Mouse (Mus musculus): Measurements from ENCODE around the gene Dazap2. TPM values are rescaled to one million over a fixed set of nuclear protein-coding genes. Genes with fewer than 3 reads are reported as not detected.

Gene Dazap2
- total and polyA plus RNA-seq, 2 experiments from 2014 or later = 92.3 to 162 TPM

- no peaks in the 10 kb centered on the region for H3K9me3 ChIP-seq (ENCODE audit: low read length)
- H3K27ac ChIP-seq (ENCODE audit: low read depth, low read length) = no peak overlapping the region
- H3K4me1 ChIP-seq (ENCODE audit: insufficient read depth) = no peaks in the 10 kb centered on the region
- 7% methylated on average over 11 of the region's 11 CpGs for WGBS
- no peaks in the 10 kb centered on the region for H3K27me3 ChIP-seq (ENCODE audit: insufficient read depth, low read length)
- H3K9ac ChIP-seq = no peak overlapping the region
- ATAC-seq (no peak), DNase-seq (no peak)
- H3K36me3 ChIP-seq (ENCODE audit: insufficient read depth) = no peaks in the 10 kb centered on the region
- no peak for TF ChIP-seq CTCF (IDR thresholded peaks at IDR 0.05; ENCODE audit: low read depth)
- H3K4me2 ChIP-seq (ENCODE audit: low read depth) = no peak overlapping the region
- no peak overlapping the region for H3K4me3 ChIP-seq (ENCODE audit: low read depth, low read length)
Measured at GRCm38 (mm10) chr15:100627774-100628370, 12.7 kb downstream of the Dazap2 start.

- WGBS = 53% methylated on average over 7 of the region's 7 CpGs
- Histone ChIP-seq H3K4me2 (ENCODE audit: low read depth) (no peak overlapping the region), H3K4me1 (ENCODE audit: insufficient read depth) (no peaks in the 10 kb centered on the region), H3K27me3 (ENCODE audit: insufficient read depth, low read length) (no peaks in the 10 kb centered on the region), H3K36me3 (ENCODE audit: insufficient read depth) (no peaks in the 10 kb centered on the region), H3K4me3 (ENCODE audit: low read depth, low read length) (no peak overlapping the region), H3K9ac (no peak overlapping the region), H3K9me3 (ENCODE audit: low read length) (no peaks in the 10 kb centered on the region), H3K27ac (ENCODE audit: low read depth, low read length) (no peak overlapping the region)
- ATAC-seq (no peak), DNase-seq (no peak)
- no peak for TF ChIP-seq CTCF (IDR thresholded peaks at IDR 0.05; ENCODE audit: low read depth)
Measured at GRCm38 (mm10) chr15:100628797-100629196, 13.6 kb downstream of the Dazap2 start.

GRCm38 (mm10) chr15:100630126-100630525 is 15.0 kb downstream of the Dazap2 start:
- Histone ChIP-seq H3K4me3 (ENCODE audit: low read depth, low read length) (no peak overlapping the region), H3K9ac (no peak overlapping the region), H3K27ac (ENCODE audit: low read depth, low read length) (no peak overlapping the region), H3K9me3 (ENCODE audit: low read length) (no peaks in the 10 kb centered on the region), H3K4me2 (ENCODE audit: low read depth) (no peak overlapping the region), H3K36me3 (ENCODE audit: insufficient read depth) (no peaks in the 10 kb centered on the region), H3K4me1 (ENCODE audit: insufficient read depth) (no peaks in the 10 kb centered on the region), H3K27me3 (ENCODE audit: insufficient read depth, low read length) (peaks cover 10% of the 10 kb centered on the region)
- WGBS = 51% methylated on average over 3 of the region's 3 CpGs
- ATAC-seq (no peak), DNase-seq (no peak)
- TF ChIP-seq CTCF (IDR thresholded peaks at IDR 0.05; ENCODE audit: low read depth) = no peak

GRCm38 (mm10) chr15:100631454-100632170 is 16.5 kb downstream of the Dazap2 start:
- H3K4me1 ChIP-seq (ENCODE audit: insufficient read depth) = no peaks in the 10 kb centered on the region
- no peak for ATAC-seq
- no peak for DNase-seq

GRCm38 (mm10) chr15:100632323-100632722 is 17.2 kb downstream of the Dazap2 start:
- ATAC-seq = no peak
- 90% methylated on average over 5 of the region's 5 CpGs for WGBS
- H3K4me1 ChIP-seq (ENCODE audit: insufficient read depth) = no peaks in the 10 kb centered on the region

More at GRCm38 (mm10) chr15:100631454-100632170, 16.5 kb downstream of the Dazap2 start:
- no peak overlapping the region for H3K4me3 ChIP-seq (ENCODE audit: low read depth, low read length)
- H3K36me3 ChIP-seq (ENCODE audit: insufficient read depth) = no peaks in the 10 kb centered on the region
- no peak overlapping the region for H3K27ac ChIP-seq (ENCODE audit: low read depth, low read length)
- H3K9me3 ChIP-seq (ENCODE audit: low read length) = no peaks in the 10 kb centered on the region
- H3K27me3 ChIP-seq (ENCODE audit: insufficient read depth, low read length) = peaks cover 25% of the 10 kb centered on the region
- no peak overlapping the region for H3K4me2 ChIP-seq (ENCODE audit: low read depth)
- 89% methylated on average over 12 of the region's 12 CpGs for WGBS
- TF ChIP-seq CTCF (IDR thresholded peaks at IDR 0.05; ENCODE audit: low read depth) = no peak
- no peak overlapping the region for H3K9ac ChIP-seq

GRCm38 (mm10) chr15:100633341-100633740 is 18.2 kb downstream of the Dazap2 start:
- WGBS = 86% methylated on average over 10 of the region's 10 CpGs
- ATAC-seq (no peak), DNase-seq (no peak)
- Histone ChIP-seq H3K27me3 (ENCODE audit: insufficient read depth, low read length) (peaks cover 41% of the 10 kb centered on the region), H3K4me3 (ENCODE audit: low read depth, low read length) (no peak overlapping the region), H3K27ac (ENCODE audit: low read depth, low read length) (no peak overlapping the region), H3K36me3 (ENCODE audit: insufficient read depth) (no peaks in the 10 kb centered on the region), H3K9ac (no peak overlapping the region), H3K4me1 (ENCODE audit: insufficient read depth) (no peaks in the 10 kb centered on the region), H3K4me2 (ENCODE audit: low read depth) (no peak overlapping the region), H3K9me3 (ENCODE audit: low read length) (no peaks in the 10 kb centered on the region)
- TF ChIP-seq CTCF (IDR thresholded peaks at IDR 0.05; ENCODE audit: low read depth) = no peak

More at GRCm38 (mm10) chr15:100632323-100632722, 17.2 kb downstream of the Dazap2 start:
- no peak for TF ChIP-seq CTCF (IDR thresholded peaks at IDR 0.05; ENCODE audit: low read depth)
- Histone ChIP-seq H3K9me3 (ENCODE audit: low read length) (no peaks in the 10 kb centered on the region), H3K4me3 (ENCODE audit: low read depth, low read length) (no peak overlapping the region), H3K9ac (no peak overlapping the region), H3K36me3 (ENCODE audit: insufficient read depth) (no peaks in the 10 kb centered on the region), H3K27me3 (ENCODE audit: insufficient read depth, low read length) (peaks cover 32% of the 10 kb centered on the region), H3K27ac (ENCODE audit: low read depth, low read length) (no peak overlapping the region), H3K4me2 (ENCODE audit: low read depth) (no peak overlapping the region)
- DNase-seq = no peak

- Histone ChIP-seq H3K4me1 (ENCODE audit: insufficient read depth) (no peaks in the 10 kb centered on the region), H3K27ac (ENCODE audit: low read depth, low read length) (no peak overlapping the region), H3K27me3 (ENCODE audit: insufficient read depth, low read length) (peaks cover 41% of the 10 kb centered on the region), H3K9ac (no peak overlapping the region), H3K9me3 (ENCODE audit: low read length) (no peaks in the 10 kb centered on the region), H3K4me2 (ENCODE audit: low read depth) (no peak overlapping the region), H3K4me3 (ENCODE audit: low read depth, low read length) (no peak overlapping the region), H3K36me3 (ENCODE audit: insufficient read depth) (no peaks in the 10 kb centered on the region)
- TF ChIP-seq CTCF (IDR thresholded peaks at IDR 0.05; ENCODE audit: low read depth) = no peak
- DNase-seq = no peak
- 10% methylated on average over 9 of the region's 9 CpGs for WGBS
- no peak for ATAC-seq
Measured at GRCm38 (mm10) chr15:100635239-100635638, 20.1 kb downstream of the Dazap2 start.
